Mouse (Mus musculus): ENCODE measurements around the gene Rrn3. TPM values are rescaled to one million over a fixed set of nuclear protein-coding genes. Genes with fewer than 3 reads are reported as not detected.
A peak's percentile ranks its signal among the peaks of the same experiment; 100 is the strongest.

Rrn3 gene
- total and polyA plus RNA-seq, 3 experiments: 83.5 to 136 (median 93.8) TPM

- no peak for DNase-seq (ENCODE audit: extremely low read depth)
- Histone ChIP-seq H3K4me1 (ENCODE audit: control insufficient read depth in 1 of 2, insufficient read depth in 2 of 2) (no peaks in the 10 kb centered on the region), H3K9me3 (replicated peaks; ENCODE audit: low read length) (no peaks in the 10 kb centered on the region), H3K4me2 (ENCODE audit: insufficient read depth, low read depth, poor library complexity, severe bottlenecking) (no peak overlapping the region), H3K27ac (ENCODE audit: insufficient read depth, low read depth) (no peak overlapping the region), H3K9ac (ENCODE audit: insufficient read depth, low read depth) (no peak overlapping the region), H3K27me3 (replicated peaks) (no peaks in the 10 kb centered on the region), H3K4me3 (replicated peaks in 1 of 3; ENCODE audit: low read depth in 2 of 3, low read length in 2 of 3, poor library complexity in 1 of 3) (no peak overlapping the region), H3K36me3 (replicated peaks in 1 of 2; ENCODE audit: control insufficient read depth in 1 of 2, insufficient read depth in 1 of 2, low read length in 1 of 2) (peaks cover 76 to 92% of the 10 kb centered on the region in 2 experiments), H3K79me2 (replicated peaks; ENCODE audit: control insufficient read depth, extremely low read depth, insufficient read depth, poor library complexity, severe bottlenecking) (peaks cover 2% of the 10 kb centered on the region)
- dilution Hi-C loops (cut with MboI; ENCODE audit: extremely low pct_ligation_motif_present, extremely low pct_unique_long_range_greater_than_20kb, low sequenced_read_pairs) (no loop called here), in situ Hi-C loops (cut with MboI; ENCODE audit: low pct_ligation_motif_present, low pct_unique_long_range_greater_than_20kb, low sequenced_read_pairs) (no loop called here)
- TF ChIP-seq JUN (IDR thresholded peaks at IDR 0.05; ENCODE audit: insufficient read depth, low read depth, low read length) (no peak), USF2 (conservative IDR thresholded peaks at IDR 0.05; ENCODE audit: low read depth, low read length) (no peak), UBTF (IDR thresholded peaks at IDR 0.05; ENCODE audit: low read depth, low read length) (no peak), ZNF384 (IDR thresholded peaks at IDR 0.05; ENCODE audit: low read depth, low read length) (no peak), CTCF (conservative IDR thresholded peaks at IDR 0.05 in 1 of 2, IDR thresholded peaks at IDR 0.05 in 1 of 2; ENCODE audit: low read depth in 2 of 2, low read length in 2 of 2) (0 out of 4 replicates have a peak, but pooled peaks of 1 of the 2 experiments have one; percentile 7), E2F4 (IDR thresholded peaks at IDR 0.05; ENCODE audit: insufficient replicate concordance, low read depth, low read length) (no peak), POLR2AphosphoS2 (IDR thresholded peaks at IDR 0.05; ENCODE audit: low read depth, low read length) (no peak), POLR2A (IDR thresholded peaks at IDR 0.05; ENCODE audit: low read depth, low read length) (no peak)
Measured at GRCm38 (mm10) chr16:13804666-13805065, 24.2 kb downstream of the Rrn3 start.

- dilution Hi-C loops (cut with MboI; ENCODE audit: extremely low pct_ligation_motif_present, extremely low pct_unique_long_range_greater_than_20kb, low sequenced_read_pairs): no loop called here
Measured at GRCm38 (mm10) chr16:13807616-13808015, 27.1 kb downstream of the Rrn3 start.

More at GRCm38 (mm10) chr16:13807616-13808015, 27.1 kb downstream of the Rrn3 start:
- H3K9me3 ChIP-seq (replicated peaks; ENCODE audit: low read length): no peaks in the 10 kb centered on the region
- no peak for TF ChIP-seq POLR2AphosphoS2 (IDR thresholded peaks at IDR 0.05; ENCODE audit: low read depth, low read length)
- no peak for TF ChIP-seq SMC3 (IDR thresholded peaks at IDR 0.05; ENCODE audit: low read depth, low read length)
- no peak for TF ChIP-seq GABPA (IDR thresholded peaks at IDR 0.05; ENCODE audit: insufficient replicate concordance, low read depth, low read length)
- TF ChIP-seq NRF1 (IDR thresholded peaks at IDR 0.05; ENCODE audit: low read depth, low read length): no peak
- no peak for TF ChIP-seq ZKSCAN1 (IDR thresholded peaks at IDR 0.05; ENCODE audit: borderline replicate concordance, low read depth, low read length)
- no peak for TF ChIP-seq MAZ (IDR thresholded peaks at IDR 0.05; ENCODE audit: low read depth, low read length)
- no peak for TF ChIP-seq ZNF384 (IDR thresholded peaks at IDR 0.05; ENCODE audit: low read depth, low read length)
- no peak for TF ChIP-seq PAX5 (IDR thresholded peaks at IDR 0.05; ENCODE audit: low read length)
- no peak for TF ChIP-seq E2F4 (IDR thresholded peaks at IDR 0.05; ENCODE audit: insufficient replicate concordance, low read depth, low read length)
- TF ChIP-seq IRF4 (IDR thresholded peaks at IDR 0.05; ENCODE audit: low read depth, low read length): no peak
- TF ChIP-seq TCF12 (IDR thresholded peaks at IDR 0.05; ENCODE audit: low read depth, low read length): no peak
- TF ChIP-seq ZC3H11A (IDR thresholded peaks at IDR 0.05; ENCODE audit: low read depth, low read length): no peak
- no peak for TF ChIP-seq BHLHE40 (IDR thresholded peaks at IDR 0.05; ENCODE audit: low read depth, low read length)
- no peak for TF ChIP-seq CTCF (conservative IDR thresholded peaks at IDR 0.05 in 1 of 2, IDR thresholded peaks at IDR 0.05 in 1 of 2; ENCODE audit: low read depth in 2 of 2, low read length in 2 of 2)
- no peak for TF ChIP-seq CHD2 (IDR thresholded peaks at IDR 0.05; ENCODE audit: low read length)
- no peak for TF ChIP-seq USF1 (IDR thresholded peaks at IDR 0.05; ENCODE audit: low read depth, low read length)
- no peak for TF ChIP-seq NELFE (IDR thresholded peaks at IDR 0.05; ENCODE audit: low read depth, low read length)
- no peak for TF ChIP-seq ELF1 (IDR thresholded peaks at IDR 0.05; ENCODE audit: low read depth, low read length)
- TF ChIP-seq JUN (IDR thresholded peaks at IDR 0.05; ENCODE audit: insufficient read depth, low read depth, low read length): no peak
- H3K9ac ChIP-seq (ENCODE audit: insufficient read depth, low read depth): no peak overlapping the region
- H3K4me3 ChIP-seq (replicated peaks in 1 of 3; ENCODE audit: low read depth in 2 of 3, low read length in 2 of 3, poor library complexity in 1 of 3): no peak overlapping the region
- DNase-seq (ENCODE audit: extremely low read depth): no peak
- H3K36me3 ChIP-seq (replicated peaks in 1 of 2; ENCODE audit: control insufficient read depth in 1 of 2, insufficient read depth in 1 of 2, low read length in 1 of 2): peaks cover 80 to 93% of the 10 kb centered on the region in 2 experiments
- H3K4me2 ChIP-seq (ENCODE audit: insufficient read depth, low read depth, poor library complexity, severe bottlenecking): no peak overlapping the region
- in situ Hi-C loops (cut with MboI; ENCODE audit: low pct_ligation_motif_present, low pct_unique_long_range_greater_than_20kb, low sequenced_read_pairs): no loop called here
- no peaks in the 10 kb centered on the region for H3K4me1 ChIP-seq (ENCODE audit: control insufficient read depth in 1 of 2, insufficient read depth in 2 of 2)
- peaks cover 2% of the 10 kb centered on the region for H3K79me2 ChIP-seq (replicated peaks; ENCODE audit: control insufficient read depth, extremely low read depth, insufficient read depth, poor library complexity, severe bottlenecking)
- no peak overlapping the region for H3K27ac ChIP-seq (ENCODE audit: insufficient read depth, low read depth)
- H3K27me3 ChIP-seq (replicated peaks): no peaks in the 10 kb centered on the region
